Mouse (Mus musculus) heart, postnatal 4 days (tissue): ENCODE data around the gene Narfl. TPM values are rescaled to one million over a fixed set of nuclear protein-coding genes. Genes with fewer than 3 reads are reported as not detected.
"Not testable (repeated sequence)": the region's sequence is repeated elsewhere in the genome, so short reads cannot be mapped to it uniquely, and the experiment has no call there.

ENCODE experiments used
- DNase-seq: peaks from one replicate; pipeline ENCODE4 v3.0.0; 2021
- total RNA-seq, 2 experiments: library from RNA; stranded (reverse); gene quantifications; 2 replicates each; pipeline ENCODE4 v1.2.3; 2021

Gene Narfl
- total RNA-seq: 10 to 100 TPM; 41.7 to 46.9 TPM

DNA sequence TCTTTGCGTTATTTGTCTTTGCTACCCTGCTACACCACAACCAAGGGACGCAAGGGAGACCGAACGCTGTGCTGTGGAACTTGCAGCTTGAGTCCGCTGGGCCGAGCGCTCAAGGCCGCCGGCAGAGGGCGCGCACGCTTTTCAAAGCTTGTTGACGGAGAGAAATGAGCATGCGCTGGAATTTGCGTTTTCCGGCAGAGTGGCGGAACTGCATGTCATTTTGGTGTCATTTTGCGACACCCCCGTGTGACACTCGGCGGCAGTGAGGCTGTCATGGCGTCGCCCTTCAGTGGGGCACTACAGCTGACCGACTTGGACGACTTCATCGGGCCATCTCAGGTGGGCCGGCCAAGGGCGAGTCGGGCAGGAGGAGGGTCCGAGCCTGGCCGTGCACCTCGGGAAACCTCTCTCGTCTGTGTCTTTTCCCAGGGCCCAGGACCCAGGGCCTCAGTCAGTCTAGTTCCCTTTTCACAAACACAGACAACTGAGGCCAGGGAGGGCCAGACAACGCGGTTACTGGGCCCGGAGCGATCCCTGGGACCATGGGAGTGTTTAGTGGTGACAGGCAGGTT is at the start of gene Narfl:
Narfl (plus strand) TSS at position 228 of the 572 bp plus-strand sequence.
- peak; percentile 99 for DNase-seq

GRCm38 (mm10) chr17:25723919-25724318 is 49.7 kb upstream of the Narfl start:
- no peak for DNase-seq

GRCm38 (mm10) chr17:25725264-25725663 is 48.3 kb upstream of the Narfl start:
- no peak for DNase-seq

DNA sequence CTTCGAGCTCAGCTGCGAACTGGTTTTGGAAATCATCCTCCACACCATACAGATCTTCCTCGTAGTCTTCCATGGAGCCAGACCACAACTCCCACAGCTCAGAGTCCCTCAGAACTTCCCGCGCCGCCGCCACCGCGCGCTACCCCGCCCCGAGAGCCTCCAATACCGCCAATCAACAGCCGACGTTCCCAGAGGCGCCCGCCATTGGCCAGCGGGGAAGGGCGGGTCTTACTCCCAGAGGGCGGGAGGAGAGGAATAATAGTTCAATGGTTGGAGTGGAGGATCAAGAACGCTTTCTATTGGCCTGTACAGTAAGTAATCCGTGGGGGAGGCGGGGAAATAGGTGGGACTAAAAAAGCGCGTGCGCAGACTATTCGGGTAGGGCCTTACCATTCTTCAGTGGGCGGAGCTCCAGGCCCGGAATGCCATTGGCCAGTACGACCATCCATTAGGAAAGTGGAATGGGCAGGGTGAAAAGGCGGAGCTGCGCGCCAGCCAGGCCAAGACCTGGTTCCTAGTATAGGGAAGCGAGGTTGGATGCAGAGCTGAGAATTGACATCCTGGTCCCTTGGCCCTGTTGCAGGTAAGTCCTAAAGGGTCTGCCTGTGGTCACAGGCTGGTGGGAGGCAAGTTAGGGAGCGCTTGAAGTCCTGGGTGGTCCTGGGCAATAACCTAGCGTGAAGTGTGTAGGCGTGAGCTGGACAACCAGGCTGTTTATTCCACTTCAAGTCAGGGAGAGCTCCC is 46.1 kb upstream of the Narfl start, which contains the start of the genes Chtf18 and Rpusd1:
Chtf18 (minus strand) TSS at position 155 of the 744 bp plus-strand sequence.
Rpusd1 (plus strand) TSS at position 406 of the 744 bp plus-strand sequence.
- peak; percentile 99 for DNase-seq

- DNase-seq: peak; percentile 42
Measured at GRCm38 (mm10) chr17:25728009-25728270, 45.6 kb upstream of the Narfl start.

- peak; percentile 91 for DNase-seq
Measured at GRCm38 (mm10) chr17:25732082-25732481, 41.5 kb upstream of the Narfl start.

- DNase-seq: no peak
Measured at GRCm38 (mm10) chr17:25735246-25735645, 38.3 kb upstream of the Narfl start.

GRCm38 (mm10) chr17:25735745-25736144 is 37.8 kb upstream of the Narfl start, which contains the start of gene Mslnl:
Mslnl (plus strand) TSS chr17:25736042.
- DNase-seq: no peak

DNA sequence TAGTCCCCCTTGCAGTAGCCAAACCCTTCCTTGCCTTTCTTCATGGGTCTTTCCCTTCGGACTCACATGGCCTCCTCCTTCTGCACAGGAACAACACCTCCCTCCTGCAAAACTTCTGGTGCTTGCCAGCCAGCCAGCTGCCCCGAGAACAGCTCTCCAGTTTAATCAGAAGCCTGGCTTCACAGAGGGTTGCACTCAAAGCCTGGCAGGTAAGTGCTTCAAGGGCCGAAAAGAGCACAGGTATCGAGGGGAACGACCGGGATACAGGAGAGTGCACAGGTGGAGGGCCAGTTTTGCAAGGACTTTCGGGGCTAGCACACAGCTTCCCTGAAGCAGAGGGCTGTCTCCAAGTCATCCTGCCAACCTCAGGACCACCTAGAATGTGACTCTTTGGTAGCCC is 34.7 kb upstream of the Narfl start:
- no peak for DNase-seq

GRCm38 (mm10) chr17:25741471-25741870 is 32.1 kb upstream of the Narfl start:
- DNase-seq: not testable (repeated sequence)

- no peak for DNase-seq
Measured at GRCm38 (mm10) chr17:25743831-25744230, 29.7 kb upstream of the Narfl start.

DNA sequence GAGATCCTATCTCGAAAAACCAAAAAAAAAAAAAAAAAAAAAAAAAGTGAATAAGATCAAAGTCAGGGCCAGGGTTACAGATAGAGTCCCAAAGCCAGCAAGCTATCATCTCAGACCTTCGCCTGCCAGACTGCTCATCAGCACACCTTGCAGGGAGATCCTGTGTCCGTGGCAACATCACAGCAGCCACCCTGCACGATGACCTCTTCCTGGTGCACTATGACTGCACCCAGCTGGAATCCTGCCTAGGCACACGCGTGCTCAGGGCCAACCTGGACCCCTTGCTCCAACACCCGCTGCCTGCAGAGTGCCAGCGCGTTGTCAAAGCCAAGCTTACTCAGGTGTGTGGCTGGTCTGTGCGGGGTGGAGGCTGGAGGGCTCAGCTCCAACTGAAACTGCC is 29.3 kb upstream of the Narfl start:
- DNase-seq: no peak

DNA sequence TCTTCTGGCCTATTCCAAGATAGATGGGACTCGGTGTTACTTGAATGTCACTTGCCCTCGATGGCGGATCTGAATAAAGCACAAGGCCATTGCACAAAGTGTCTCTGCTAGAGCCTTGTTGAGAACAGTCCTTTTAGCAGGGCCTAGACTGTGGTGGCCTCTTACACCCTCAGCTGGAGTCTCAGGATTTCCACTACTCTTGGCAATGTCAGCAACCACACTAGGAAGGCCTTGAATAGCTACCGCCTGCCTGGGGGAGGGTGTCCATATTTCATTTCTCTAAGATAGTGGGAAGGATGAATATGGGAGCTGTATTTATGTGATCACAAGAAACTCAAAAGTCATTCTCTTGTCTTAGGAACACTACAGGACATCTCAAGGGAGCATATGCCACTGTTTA is 25.3 kb upstream of the Narfl start:
- DNase-seq: no peak

- DNase-seq: no peak
Measured at GRCm38 (mm10) chr17:25749314-25749713, 24.3 kb upstream of the Narfl start.

DNA sequence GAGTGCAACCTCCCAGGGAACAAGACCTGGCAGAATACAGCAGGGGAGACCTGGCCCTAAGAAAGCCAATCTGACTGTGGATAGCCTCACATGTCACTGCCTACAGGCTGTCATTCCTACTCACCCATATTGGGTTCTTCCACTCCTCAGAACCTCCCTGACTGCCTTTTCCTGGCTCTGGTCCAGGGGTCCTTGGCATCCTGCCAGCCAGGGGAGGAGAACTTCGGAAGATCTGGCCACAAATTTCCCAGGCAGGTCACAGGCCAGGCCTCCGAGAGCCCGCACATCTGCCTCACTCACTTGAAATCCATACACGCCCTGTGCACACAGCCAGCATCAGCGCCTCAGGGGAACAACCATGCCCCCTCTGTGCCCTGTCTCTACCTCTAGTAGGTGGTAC is 22.1 kb upstream of the Narfl start:
- peak; percentile 80 for DNase-seq

DNA sequence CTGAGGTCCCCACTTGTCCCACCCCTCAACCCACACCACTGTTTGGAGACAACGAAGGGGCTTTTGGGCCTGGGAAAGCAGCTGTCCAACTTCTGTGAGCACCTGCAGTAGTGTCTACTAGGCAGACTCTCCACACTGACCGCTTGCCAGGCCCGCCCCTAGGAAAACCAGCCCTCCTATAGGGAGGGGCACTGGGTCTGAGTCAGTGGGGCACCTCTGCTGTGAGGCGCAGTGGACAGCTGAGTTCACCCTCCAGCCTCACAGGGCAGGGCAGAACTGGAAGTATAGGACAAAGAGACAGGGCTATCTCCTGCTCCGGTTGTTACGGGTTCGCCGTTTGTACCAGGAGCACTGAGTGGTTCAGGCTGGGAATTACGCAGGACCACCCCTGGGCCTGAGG is 19.3 kb upstream of the Narfl start, which contains the start of gene Msln:
Msln (minus strand) TSS at position 138 of the 400 bp plus-strand sequence.
- no peak for DNase-seq

GRCm38 (mm10) chr17:25755086-25755485 is 18.5 kb upstream of the Narfl start:
- DNase-seq: no peak

GRCm38 (mm10) chr17:25755627-25756377 is 17.8 kb upstream of the Narfl start:
- no peak for DNase-seq

DNA sequence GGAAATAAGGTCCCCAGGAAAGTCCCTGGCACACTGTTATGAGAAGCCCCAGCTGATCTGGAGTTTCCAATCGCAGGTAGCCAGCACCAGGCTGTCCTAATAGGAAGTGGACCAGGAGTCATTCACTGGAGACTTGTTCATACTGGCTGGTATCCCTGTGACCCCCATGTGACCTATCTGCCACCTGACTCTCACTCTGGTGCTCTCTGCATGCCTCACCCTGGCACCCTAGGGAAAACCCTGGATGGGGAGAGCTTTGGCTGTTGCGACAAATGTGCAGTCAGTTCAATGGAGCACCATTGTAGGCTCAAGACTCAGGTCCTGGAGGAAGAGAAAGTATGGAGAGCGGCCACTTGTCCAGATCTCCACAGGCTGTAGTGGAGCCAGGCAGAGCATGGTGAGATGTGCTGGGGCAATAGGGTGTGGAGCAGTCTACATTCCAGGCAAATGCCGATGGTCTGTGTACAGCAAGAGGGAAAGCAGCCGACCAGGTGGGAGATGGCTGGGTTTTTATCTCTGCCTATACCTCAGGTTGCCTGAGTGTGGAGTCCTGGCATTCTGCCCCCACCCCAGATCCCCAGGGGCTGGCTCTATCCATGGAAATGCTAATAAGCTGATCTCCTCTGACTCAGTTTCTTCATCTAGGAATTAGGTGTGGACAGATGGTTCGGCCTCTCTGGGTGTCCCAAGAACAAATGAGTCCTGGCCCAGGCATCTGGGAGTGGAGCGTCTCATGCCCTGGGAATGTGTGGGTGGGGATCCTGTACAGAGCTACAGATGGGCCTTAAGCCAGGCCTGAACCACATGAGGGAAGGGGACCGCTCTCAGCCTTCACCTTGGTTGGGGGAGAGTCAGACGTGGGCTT is 17.0 kb upstream of the Narfl start:
- no peak for DNase-seq

DNA sequence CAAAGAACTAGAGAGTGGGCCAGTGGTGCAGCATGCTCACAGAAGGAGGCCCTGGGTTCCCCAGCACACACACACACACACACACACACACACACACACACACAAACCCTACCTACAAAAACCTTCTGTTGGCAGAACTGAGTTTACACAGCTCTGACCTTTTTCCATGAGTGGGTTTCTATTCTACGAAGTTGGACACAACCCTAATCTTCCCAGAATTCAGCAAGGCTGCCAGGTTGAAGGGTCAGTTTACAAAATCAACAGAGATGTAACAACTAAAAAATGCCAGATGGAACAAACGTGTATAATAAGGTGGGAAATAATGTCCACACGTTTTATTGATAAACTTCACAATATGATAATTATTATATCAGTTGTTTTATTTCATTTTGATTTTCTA is 15.9 kb upstream of the Narfl start:
- DNase-seq: no peak

DNA sequence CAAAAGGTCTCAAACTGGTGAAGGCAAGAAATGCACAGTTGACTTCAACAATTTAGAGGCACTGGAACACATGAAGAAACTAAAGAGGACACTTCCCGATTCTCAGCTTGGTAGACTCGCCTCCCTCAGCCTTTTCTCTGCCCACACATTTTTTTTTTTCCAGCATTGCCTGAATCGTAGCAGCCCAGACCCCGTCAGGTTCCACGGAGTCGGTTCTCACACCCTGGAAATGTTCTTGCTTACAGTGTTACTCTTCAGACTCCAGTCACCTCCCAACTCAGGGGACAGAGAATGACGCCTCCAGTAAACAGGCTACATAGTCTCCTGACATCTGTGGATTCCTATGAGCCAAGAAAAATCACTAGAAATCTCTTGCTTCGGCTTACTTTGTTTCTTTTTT is 13.4 kb upstream of the Narfl start:
- DNase-seq: no peak

DNA sequence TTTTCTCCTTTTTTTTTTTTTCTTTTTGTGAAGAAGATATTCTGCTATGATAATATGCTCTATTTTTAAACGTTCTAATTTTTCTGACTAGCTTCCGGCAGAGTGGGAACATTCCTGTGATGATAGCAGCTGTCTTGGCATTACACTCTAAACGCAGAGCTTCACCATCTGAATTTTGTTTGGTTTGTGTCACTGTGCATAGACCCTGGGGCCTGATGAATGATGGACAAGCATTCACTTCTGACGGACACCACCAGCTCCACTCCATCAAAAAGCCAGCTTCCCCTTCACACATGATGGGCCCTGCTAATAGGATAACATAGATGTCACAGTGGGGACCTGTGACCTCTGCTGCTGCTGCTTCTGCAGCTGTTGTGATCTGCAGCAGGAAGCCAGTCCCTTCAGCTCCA is 12.0 kb upstream of the Narfl start:
- DNase-seq: no peak
